Mouse (Mus musculus) liver, adult 10 weeks (tissue): ENCODE results near the gene Hhatl. TPM values are rescaled to one million over a fixed set of nuclear protein-coding genes. Genes with fewer than 3 reads are reported as not detected.

Source experiments
- polyA plus RNA-seq: library from polyadenylated mRNA; stranded (reverse); fragments of 350-450 nt; fragmentation: Illumina TruSeq; extraction: RNeasy Lipid Tissue Mini Kit (QIAGEN cat#74804); gene quantifications from one replicate; pipeline ENCODE4 v1.2.3, GENCODE M21; 2014; ENCODE audit warnings: low read depth, low replicate concordance

The Hhatl gene
- not detected for polyA plus RNA-seq

DNA sequence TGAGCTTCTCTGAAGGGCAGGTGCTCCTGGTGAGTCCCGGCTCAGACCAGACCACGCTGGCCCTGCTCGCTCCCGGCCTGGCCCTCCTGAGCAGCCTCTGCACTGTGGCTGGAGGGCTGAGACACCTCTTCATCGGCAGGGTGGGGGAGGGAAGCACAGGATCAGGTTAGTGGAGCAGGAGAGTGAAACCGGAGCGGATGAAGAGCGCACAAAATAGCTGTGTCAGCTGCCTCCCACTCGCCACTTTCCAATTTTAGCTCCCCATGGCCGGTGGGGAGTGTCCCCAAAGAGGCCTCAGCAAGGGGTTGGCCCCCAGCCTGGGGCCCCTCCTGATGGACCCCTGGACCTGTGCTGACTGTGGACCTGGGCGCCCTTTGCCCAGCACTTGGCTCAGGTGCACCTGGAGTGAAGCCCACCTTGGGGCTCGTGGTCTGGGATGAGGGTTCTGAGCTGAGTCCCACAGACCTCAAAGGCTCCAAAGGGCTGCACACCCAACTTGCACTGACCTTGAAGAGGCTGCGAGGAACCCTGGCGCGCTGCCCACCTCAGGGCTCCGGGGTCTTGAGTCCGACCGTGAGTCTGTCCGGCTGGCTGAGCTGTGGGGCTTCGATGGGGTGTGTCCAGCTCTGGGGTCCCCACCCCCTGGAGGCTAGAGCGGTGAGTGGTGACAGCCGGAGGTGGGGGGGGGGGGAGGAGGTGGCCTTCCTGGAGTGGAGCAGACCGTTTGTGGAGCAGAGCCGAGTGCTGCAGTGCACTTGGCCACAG is at the start of gene Hhatl:
Hhatl (minus strand) TSS at position 751 of the 765 bp plus-strand sequence.

DNA sequence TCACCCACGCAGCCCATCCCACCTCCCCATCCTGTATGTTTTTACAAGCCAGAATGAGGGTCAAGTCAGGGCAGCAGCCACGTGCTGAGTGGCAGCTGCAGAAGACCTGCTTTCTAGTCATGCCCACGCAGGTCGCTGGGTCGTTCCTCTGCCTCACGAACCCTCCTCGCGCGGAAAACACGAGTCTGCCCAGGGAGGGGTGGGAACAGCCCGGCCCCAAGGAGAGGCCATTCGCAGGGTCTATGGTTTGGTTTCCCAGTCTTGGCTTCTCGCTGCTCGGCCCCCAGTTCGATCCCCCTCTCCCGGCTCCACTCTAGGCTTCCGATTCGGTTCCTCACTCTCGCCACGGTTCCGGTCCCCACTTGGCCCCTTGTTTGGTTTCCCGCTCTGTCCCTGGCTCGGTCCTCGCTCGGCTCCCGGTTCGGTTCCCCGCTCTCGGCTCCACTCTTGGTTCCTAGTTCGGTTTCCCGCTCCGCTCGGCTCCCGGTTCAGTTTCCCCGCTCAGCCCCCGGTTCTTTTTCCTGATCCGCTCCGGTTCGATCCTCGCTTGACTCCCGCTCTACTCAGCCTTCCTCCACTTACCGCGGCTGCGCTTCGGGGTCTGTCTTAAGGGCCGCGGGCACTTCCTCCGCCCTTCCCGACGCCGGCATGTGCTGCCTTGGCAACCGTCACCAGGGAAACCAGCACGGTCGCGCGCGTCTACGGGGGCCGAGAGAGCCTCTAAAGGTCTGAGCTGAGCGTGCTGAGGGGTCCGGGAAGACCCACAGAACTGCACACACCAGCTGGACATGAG is 46.7 kb upstream of the Hhatl start, which contains the start of gene Ccdc13:
Ccdc13 (minus strand) TSS at position 633 of the 793 bp plus-strand sequence.

DNA sequence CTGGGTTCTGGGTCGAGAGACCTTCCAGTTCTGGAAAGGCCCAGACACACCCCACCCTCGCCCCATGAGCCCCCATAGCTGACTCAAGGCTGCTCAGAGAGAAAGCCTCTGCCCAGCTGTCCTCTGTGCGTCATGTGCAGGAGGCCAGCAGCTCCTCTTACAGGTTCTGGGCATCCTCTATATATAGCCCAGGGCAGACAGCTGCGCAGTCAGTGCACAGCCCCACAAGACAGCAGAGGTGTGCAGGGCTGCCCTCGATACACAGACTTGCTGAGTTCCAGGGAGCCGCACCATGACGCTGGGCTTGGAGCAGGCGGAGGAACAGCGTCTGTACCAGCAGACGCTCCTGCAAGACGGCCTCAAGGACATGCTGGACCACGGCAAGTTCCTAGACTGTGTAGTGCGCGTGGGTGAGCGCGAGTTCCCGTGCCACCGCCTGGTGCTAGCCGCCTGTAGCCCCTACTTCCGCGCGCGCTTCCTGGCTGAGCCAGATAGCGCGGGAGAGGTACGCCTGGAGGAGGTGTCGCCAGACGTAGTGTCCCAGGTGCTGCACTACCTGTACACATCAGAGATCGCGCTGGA is 14.7 kb downstream of the Hhatl start, which contains the start of gene Klhl40:
Klhl40 (plus strand) TSS at position 124 of the 582 bp plus-strand sequence.

DNA sequence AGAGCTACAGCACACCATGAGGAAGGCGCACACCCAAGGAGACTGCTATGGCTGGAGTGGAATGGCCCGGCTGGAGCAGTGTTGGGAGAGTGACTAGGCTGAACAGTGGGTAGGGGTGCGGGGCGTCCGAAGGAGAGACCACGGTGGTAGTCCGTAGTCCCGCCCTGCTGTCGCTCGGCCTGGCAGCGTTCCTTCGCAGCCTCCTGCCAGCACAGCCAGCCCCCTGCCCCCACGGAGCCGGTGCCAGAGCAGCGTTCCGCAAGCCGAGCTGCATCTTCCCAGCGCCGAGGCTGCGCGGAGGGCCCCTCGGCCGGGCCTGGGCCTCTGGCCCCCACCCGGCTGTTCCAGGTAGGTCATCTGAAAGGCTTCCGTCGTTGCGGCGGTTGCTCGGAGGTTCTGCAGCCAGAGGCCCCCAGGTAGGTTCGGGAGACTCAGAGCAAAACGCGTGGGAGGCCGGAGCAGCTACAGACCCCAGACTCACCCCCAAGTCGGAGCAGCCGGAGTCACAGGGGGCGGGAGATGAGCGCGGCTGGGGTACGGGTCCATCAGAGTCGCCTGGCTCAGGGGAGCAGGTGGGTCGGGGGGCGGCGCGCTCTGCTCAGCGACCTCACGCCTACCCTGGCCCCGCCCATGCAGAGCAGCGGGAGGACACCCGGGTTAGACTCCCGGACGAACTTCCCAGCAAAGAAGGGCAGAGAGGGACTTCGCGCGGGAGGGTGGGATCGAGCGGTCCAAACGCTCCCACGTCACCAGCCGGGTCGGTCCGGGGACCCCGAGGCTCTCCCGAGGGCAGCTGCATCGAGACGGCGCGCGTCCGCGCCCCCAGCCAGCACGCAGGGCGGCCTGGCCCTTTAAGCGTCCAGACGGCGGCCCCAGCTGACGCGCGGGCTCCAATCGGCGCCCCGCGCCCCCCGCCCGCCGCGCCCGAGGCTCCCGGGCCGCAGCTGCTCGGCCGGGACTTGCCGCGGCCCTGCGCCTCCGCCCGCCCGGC is 32.9 kb downstream of the Hhatl start, which contains the start of gene Zfp651:
Zfp651 (plus strand) TSS at position 240 of the 991 bp plus-strand sequence.

Other genes starting within 250 kb of the Hhatl start
- not detected for gene Lyzl4, start 150.4 kb downstream of the Hhatl start, polyA plus RNA-seq
- 3.7 TPM for gene Vipr1, start 149.8 kb downstream of the Hhatl start, polyA plus RNA-seq
- gene Sec22c, start 87.0 kb downstream of the Hhatl start, polyA plus RNA-seq: 4.9 TPM
- 61.1 TPM for gene Ss18l2, start 82.2 kb downstream of the Hhatl start, polyA plus RNA-seq
- gene Nktr, start 73.3 kb downstream of the Hhatl start, polyA plus RNA-seq: 45.9 TPM
- gene Zfp651, start 33.2 kb downstream of the Hhatl start, polyA plus RNA-seq: not detected
- not detected for gene Klhl40, start 14.9 kb downstream of the Hhatl start, polyA plus RNA-seq
- gene Ccdc13, start 47.0 kb upstream of the Hhatl start, polyA plus RNA-seq: not detected
- 68.1 TPM for gene Higd1a, start 65.9 kb upstream of the Hhatl start, polyA plus RNA-seq
- 1.2 TPM for gene Ackr2, start 105.8 kb upstream of the Hhatl start, polyA plus RNA-seq
- gene Cyp8b1, start 123.8 kb upstream of the Hhatl start, polyA plus RNA-seq: 22.0 TPM
- gene Fam198a, start 158.5 kb upstream of the Hhatl start, polyA plus RNA-seq: 3.1 TPM
- not detected for gene Pomgnt2, start 204.6 kb upstream of the Hhatl start, polyA plus RNA-seq